Mouse (Mus musculus): Measurements from ENCODE around the gene Vmn2r42. TPM values are rescaled to one million over a fixed set of nuclear protein-coding genes. Genes with fewer than 3 reads are reported as not detected.
"Not testable (repeated sequence)": the region's sequence is repeated elsewhere in the genome, so short reads cannot be mapped to it uniquely, and the experiment has no call there.

Vmn2r42 gene
- not detected for total RNA-seq (2022)

DNA sequence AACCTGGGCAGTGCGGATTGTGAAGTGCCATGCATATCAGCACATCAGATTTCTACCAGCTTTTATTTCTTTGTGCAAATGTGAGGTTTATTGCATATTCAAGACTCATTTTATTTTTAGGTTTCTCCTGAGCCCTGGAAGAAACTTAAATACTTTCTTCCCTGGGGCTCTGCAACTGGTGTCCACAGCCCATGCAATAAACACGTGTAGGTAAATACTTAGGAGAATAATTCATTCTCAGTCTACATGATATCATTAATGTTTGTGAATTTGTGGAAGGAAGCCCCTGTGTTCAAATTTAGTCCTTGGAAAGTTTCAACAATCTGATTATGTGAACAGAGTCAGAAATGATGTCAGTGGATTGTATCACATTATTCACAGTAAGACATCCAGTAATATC is at the start of gene Vmn2r42:
Vmn2r42 (minus strand) TSS at position 101 of the 400 bp plus-strand sequence.
- not testable (repeated sequence) for DNase-seq (ENCODE audit: low spot score in 2 of 2)

DNA sequence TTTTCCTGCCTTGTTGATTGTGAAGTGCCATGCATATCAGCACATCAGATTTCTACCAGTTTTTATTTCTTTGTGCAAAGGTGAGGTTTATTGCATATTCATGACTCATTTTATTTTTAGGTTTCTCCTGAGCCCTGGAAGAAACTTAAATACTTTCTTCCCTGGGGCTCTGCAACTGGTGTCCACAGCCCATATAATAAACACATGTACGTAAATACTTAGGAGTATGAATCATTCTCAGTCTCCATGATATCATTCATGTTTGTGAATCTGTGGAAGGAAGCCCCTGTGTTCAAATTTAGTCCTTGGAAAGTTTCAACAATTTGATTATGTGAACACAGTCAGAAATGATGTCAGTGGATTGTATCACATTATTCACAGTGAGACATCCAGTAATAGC is 38.6 kb downstream of the Vmn2r42 start, which contains the start of gene Vmn2r41:
Vmn2r41 (minus strand) TSS at position 101 of the 400 bp plus-strand sequence.
- DNase-seq (ENCODE audit: low spot score in 2 of 2): not testable (repeated sequence)

Other genes starting within 250 kb of the Vmn2r42 start
- not detected for gene Vmn2r41, start 38.7 kb downstream of the Vmn2r42 start, total RNA-seq (2022)
- gene Vmn2r43, start 60.3 kb upstream of the Vmn2r42 start, total RNA-seq (2022): not detected
- gene Vmn2r44, start 183.0 kb upstream of the Vmn2r42 start, total RNA-seq (2022): not detected

Measured in layer of hippocampus, adult 8-10 months (tissue).